Mouse (Mus musculus): ENCODE data around the gene Nrxn3.

Gene Nrxn3

GRCm38 (mm10) chr12:89814536-89814935, 1091.9 kb downstream of the Nrxn3 start:
- DNase-seq (ENCODE audit: low spot score in 2 of 2), result no peak

DNA sequence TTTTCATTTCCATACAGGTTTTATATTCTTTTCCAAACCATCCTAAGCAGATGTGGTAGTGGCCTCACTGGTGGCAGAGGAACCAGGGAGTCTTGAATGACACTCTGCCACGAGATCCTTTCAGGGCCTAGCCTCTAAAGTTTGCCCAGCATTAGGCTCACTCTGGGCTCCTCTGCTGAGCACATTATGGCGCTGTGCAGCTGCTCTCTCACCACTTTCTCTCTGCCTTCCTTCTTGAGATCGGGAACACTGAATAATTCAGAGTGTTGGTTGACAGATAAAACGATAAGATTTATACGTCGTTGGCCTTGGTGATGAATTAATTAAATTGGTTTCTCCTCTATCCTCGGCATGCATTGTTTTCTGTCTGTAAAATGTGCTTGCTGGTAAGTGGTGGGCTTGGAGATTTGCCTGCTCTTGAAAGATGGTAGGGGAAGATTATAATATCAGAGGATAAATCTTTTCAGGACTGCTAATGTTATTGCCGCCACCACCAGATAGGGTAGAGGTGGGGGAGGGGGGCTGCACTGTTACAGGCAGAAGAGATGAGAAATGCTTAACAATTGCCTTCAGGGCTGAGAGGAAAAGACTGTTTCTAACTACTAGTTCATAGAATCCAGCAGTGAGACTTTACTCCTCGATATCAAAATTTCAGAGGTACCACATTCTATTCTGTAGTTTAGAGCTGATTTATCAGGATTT, 1094.5 kb downstream of the Nrxn3 start:
- DNase-seq (ENCODE audit: low spot score in 2 of 2), result no peak

DNA sequence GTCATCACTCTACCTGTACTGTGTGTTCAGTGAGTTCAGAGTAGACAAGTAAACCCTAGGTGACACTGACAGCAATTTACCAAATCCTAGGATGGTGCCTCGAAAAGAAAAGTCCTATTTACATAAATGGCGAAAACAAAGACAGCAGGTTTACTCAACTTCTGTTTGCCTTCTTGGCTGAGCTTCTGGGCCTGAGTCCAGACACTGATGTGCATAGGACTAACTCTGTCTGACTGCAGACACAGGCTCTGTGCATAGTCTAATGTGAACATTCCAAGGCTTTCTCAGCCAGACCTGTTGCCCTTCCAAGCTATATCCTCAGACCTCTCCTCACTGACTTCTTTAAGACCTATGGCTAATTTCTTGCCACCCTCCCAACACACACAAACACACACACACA, 1095.5 kb downstream of the Nrxn3 start:
- no peak for DNase-seq (ENCODE audit: low spot score in 2 of 2)

GRCm38 (mm10) chr12:89822141-89822540, 1099.5 kb downstream of the Nrxn3 start:
- no peak for DNase-seq (ENCODE audit: low spot score in 2 of 2)

DNA sequence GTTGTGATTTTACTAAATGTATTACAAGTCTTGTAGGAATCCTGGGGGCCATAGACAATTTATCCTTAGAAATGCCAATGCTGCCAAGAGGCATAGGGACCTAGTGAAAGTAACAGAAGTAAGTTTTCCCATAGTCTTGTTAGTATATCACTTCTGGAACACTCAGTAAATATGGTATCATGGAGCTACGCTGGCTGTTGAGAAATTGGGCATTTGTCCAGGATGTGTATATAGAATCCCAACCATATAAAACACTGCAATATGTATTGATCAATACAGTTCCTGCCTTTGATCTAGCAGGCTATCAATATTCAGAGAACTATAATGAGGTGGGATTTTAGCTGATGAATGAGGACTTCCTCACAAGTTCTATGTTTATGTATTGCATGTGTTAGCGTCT, 1107.3 kb downstream of the Nrxn3 start:
- DNase-seq (ENCODE audit: low spot score in 2 of 2), result no peak

DNA sequence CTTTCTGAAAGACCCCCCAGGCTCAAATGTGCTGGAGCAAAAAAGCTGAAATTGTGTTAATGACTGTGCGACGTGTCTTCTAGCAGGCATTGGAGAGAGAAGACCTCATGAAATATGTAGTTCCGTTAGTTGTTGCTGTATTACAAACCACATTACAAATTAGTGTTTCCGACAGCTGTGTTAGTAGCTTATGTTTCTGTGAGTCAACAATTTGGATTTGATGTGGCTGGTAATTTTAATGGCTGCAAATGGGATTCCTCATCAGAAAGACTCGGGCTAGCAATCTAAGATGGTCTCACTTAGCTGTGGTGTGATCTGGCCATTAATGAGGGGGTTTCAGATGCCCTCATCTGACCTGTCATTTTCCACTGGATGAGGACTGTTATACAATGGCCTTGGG, 1107.7 kb downstream of the Nrxn3 start:
- DNase-seq (ENCODE audit: low spot score in 2 of 2), result no peak

- no peak for DNase-seq (ENCODE audit: low spot score in 2 of 2)
Observed at GRCm38 (mm10) chr12:89831300-89831699, 1108.6 kb downstream of the Nrxn3 start.

DNA sequence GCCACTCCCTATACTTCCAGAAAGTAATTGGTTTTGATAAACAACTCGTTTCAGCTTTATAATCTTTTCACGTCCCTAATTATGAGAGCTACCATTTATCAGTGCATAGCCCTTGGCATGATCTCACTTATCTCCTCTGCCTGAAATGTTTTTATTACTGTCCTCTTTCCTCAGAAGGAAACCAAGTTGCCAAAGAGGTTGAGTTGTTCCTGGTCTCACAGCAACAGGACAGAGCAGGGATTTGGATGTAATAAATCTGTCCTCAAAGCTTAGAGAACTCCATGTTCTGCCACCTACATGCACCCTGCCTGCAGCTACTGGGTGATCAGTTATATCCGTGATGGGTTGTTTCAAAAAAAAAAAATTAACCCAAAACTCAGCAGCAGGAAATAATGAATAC, 1113.6 kb downstream of the Nrxn3 start:
- DNase-seq (ENCODE audit: low spot score in 2 of 2), result no peak

DNA sequence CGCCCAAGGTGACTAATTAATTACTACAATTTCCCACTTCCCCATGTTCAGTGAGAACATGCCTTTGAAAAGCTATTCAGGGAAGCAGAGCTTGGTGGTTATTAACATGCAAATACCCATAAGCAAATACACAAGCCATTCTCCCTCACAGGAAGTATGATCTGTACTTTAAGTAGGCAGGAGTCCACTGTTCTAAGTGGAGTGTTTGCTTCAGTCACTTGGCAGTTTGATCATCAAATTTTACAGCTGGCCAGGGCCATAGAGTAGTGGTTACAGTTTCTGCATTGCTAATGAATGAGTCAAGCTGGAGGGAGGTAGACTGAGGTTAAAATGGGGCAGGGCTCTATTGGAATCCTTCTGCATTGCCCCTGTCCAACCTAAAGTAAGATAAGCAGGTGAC, 1120.2 kb downstream of the Nrxn3 start:
- no peak for DNase-seq (ENCODE audit: low spot score in 2 of 2)

GRCm38 (mm10) chr12:89848116-89848515, 1125.4 kb downstream of the Nrxn3 start:
- peak in 1 of 2 experiments; percentile 5 for DNase-seq (ENCODE audit: low spot score in 2 of 2)

GRCm38 (mm10) chr12:89854355-89854754, 1131.7 kb downstream of the Nrxn3 start:
- no peak for DNase-seq (ENCODE audit: low spot score in 2 of 2)

GRCm38 (mm10) chr12:89867124-89867523, 1144.4 kb downstream of the Nrxn3 start:
- DNase-seq (ENCODE audit: low spot score in 2 of 2), result no peak

- DNase-seq (ENCODE audit: low spot score in 2 of 2), result peak in 1 of 2 experiments; percentile 4
Observed at GRCm38 (mm10) chr12:89882617-89883370, 1160.1 kb downstream of the Nrxn3 start.

DNA sequence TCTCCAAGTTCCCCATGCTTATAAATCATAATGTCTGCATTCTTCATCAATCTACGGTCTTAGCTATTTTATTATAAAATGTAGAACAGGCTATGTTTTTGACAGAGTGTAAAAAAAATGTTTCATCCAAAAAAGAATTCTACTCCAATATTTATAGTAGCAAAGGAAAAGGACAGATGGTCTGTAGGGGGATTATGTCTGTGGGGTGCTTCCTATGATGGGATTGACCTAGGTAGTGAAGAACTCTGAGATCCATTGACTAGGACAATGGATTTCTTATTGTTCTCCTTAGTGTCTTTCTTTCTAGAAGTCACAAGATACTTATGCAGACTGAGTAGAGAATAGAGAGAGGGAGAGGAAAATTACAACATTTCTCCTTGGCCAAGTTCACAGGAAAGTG, 1161.9 kb downstream of the Nrxn3 start:
- no peak for DNase-seq (ENCODE audit: low spot score in 2 of 2)

DNA sequence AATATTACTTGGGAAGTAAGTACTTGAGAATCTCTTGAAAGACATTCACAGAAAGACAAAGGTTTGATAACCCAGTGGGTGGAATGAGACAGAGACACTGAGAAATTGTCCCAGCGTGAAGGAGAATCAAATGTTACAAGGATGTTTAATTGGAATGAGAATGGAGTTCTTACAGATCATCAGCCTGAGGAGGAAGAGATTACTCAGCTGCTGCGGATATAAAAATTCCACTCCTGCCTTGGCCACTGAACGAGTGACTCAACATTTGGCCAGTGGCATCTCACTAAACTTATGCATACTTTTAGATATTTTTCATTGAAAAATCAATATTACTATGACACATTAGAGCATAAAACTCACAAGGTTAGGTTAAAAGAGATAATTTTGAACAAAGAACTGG, 1166.0 kb downstream of the Nrxn3 start:
- no peak for DNase-seq (ENCODE audit: low spot score in 2 of 2)

- no peak for DNase-seq (ENCODE audit: low spot score in 2 of 2)
Observed at GRCm38 (mm10) chr12:89896901-89897300, 1174.2 kb downstream of the Nrxn3 start.

DNA sequence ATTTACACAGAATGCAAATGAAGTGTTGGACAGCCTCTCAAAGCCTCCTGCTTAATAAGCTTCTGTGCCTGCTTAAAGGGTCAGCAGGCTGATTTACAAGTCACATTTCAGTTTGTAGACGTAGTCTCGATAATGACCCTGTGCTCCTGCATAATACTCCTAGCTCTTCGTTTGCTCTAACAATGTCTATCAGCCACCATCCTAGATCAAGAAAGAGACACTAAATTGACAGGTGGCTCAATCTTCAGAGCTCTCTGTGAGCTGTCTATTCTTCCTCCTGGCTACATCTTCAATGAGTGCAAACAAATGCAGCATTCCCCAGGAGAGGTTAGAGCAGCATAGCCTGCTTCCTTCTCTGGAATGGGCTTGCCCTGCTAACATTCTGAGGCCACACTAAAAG, 1186.9 kb downstream of the Nrxn3 start:
- no peak for DNase-seq (ENCODE audit: low spot score in 2 of 2)

DNA sequence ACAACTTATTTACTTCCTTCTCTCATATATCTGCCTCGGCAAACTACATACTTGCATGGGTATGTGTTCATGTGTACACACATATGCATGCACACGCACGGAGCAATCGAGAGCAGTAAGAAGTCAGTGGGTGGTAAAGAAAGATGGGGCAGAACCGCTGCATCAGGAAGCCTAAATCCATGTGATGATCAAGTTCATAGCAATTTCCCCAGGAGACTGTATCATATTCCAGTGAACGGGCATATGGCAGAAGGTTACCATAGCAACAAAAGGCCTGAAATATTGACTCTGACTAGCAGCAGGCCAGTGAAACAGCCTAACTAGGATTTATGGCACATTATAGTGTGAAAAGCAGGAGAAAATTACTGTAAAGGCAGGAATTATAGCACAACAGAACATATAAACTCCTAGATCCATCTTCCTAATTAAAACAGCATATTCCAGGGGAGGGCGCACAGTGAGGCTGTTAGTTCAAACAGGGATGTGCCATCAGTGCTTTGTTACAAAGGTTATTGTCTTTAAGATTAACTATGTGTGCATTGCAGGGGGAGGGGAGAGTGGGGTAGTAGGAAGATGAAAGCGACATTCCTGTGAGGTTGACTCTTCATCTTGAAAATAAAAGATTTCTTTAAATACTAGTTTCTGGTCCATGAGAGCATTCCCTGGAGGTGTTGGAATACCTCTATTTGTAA, 1195.6 kb downstream of the Nrxn3 start:
- DNase-seq (ENCODE audit: low spot score in 2 of 2), result no peak

DNA sequence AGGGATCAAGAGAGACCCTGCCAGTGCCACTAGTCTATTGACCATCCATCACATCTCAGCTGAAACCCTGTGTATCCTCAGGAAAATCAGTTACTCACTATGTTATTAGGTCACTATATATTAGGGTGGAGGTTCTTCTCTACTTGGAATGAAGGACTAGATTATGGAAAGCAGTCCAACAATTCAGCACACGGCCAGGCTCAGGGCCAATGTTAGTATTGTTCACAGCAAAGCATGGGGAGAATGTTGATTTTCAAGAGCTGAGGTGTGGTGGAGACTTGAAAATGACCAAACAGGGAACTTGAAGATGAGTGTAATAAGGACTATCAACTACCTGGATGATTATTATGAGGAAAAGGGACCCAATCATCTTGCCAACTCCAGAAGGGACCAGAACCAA, 1209.7 kb downstream of the Nrxn3 start:
- DNase-seq (ENCODE audit: low spot score in 2 of 2), result no peak

DNA sequence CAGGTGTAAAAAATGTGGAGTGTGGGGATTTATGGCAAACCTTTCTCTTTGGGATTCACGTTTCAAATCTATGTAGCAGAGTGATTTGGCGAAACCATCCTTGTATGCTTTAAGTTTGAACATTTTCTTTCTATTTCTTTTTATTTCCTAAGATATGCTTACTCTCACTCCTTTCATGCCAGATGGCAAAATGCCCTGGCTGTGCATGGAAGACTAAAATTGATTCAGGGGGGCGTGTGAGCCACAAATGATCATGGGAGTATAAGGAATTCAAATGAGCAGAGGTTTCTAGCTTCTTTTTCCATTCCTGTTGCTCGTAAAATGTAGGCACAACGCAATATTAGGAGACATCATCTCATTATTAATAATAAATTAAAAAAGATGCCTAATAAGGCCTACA, 1211.0 kb downstream of the Nrxn3 start:
- DNase-seq (ENCODE audit: low spot score in 2 of 2), result no peak

DNA sequence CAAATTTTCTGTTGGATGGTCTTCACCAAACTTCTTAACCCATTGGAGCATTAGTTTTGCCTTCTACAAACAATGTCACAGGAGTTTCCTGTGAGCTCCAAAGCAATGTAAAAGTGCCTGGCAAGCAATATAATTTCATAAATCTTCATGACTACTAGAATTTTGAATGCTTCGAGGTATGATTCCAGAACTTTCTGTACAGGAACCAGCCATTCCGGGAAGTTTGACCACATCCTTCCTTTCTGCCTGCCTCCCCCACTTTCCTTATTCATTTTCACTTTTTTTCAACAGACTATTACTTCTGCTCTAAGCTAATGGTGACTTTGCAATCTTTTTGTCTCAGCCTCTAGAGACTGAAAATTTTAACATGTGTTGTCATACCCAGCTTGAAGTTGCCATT, 1218.1 kb downstream of the Nrxn3 start:
- no peak for DNase-seq (ENCODE audit: low spot score in 2 of 2)

- DNase-seq (ENCODE audit: low spot score in 2 of 2), result no peak
Observed at GRCm38 (mm10) chr12:89945911-89946502, 1223.3 kb downstream of the Nrxn3 start.

Measured in cerebellum, postnatal 4 days (tissue).